Mouse (Mus musculus) embryonic facial prominence, embryonic 15.5 days (tissue): ENCODE results near the gene Gsto2. TPM values are rescaled to one million over a fixed set of nuclear protein-coding genes. Genes with fewer than 3 reads are reported as not detected.

Experiments used
- ATAC-seq: fragments of 200-750 bp; cut with Nextera tagmentation; 2 replicates; pipeline ENCODE4 v1.8.0; 2017; ENCODE audit warnings: low read depth, moderate TSS enrichment; ENCODE audit not compliant: insufficient number of reproducible peaks, low FRiP score, low TSS enrichment
- H3K27ac ChIP-seq: fragments of 300-500 bp; sonication (generic); replicated peaks from 2 replicates; pipeline ENCODE4 v1.5.1; 2015; ENCODE audit warnings: mild to moderate bottlenecking, inconsistent platforms
- H3K27me3 ChIP-seq: fragments of 300-500 bp; sonication (generic); 2 replicates; pipeline ENCODE4 v1.6.1; 2015; ENCODE audit warnings: inconsistent platforms
- H3K36me3 ChIP-seq: fragments of 300-500 bp; sonication (generic); 2 replicates; pipeline ENCODE4 v1.6.1; 2015; ENCODE audit warnings: mild to moderate bottlenecking, inconsistent platforms
- H3K4me1 ChIP-seq: fragments of 300-500 bp; sonication (generic); 2 replicates; pipeline ENCODE4 v1.6.1; 2015; ENCODE audit warnings: inconsistent platforms
- H3K4me2 ChIP-seq: fragments of 300-500 bp; sonication (generic); replicated peaks from 2 replicates; pipeline ENCODE4 v1.6.1; 2015; ENCODE audit warnings: mild to moderate bottlenecking, inconsistent platforms
- H3K4me3 ChIP-seq: fragments of 300-500 bp; sonication (generic); replicated peaks from 2 replicates; pipeline ENCODE4 v1.5.1; 2015; ENCODE audit warnings: mild to moderate bottlenecking, inconsistent platforms
- H3K9ac ChIP-seq: fragments of 300-500 bp; sonication (generic); 2 replicates; pipeline ENCODE4 v1.6.1; 2015; ENCODE audit warnings: inconsistent platforms
- H3K9me3 ChIP-seq: fragments of 300-500 bp; sonication (generic); replicated peaks from 2 replicates; pipeline ENCODE4 v1.6.1; 2016; ENCODE audit warnings: inconsistent platforms
- WGBS: fragments of 180-500 bp; shearing (Covaris S2); methylation state at CpG from one replicate; pipeline ENCODE4 v1.1.7; 2015; 5-methylcytosine and 5-hydroxymethylcytosine counted together
- polyA plus RNA-seq: library from polyadenylated mRNA; unstranded; fragments of >200 nt; fragmentation: Nextera tagmentation; extraction: Ambion mirVana; gene quantifications from 2 replicates; pipeline ENCODE4 v1.2.1, GENCODE M21; 2015

The Gsto2 gene
- polyA plus RNA-seq, 1 experiment from 2014 or later = 1.5 TPM

GRCm38 (mm10) chr19:47882882-47883254 lies 17.5 kb downstream of the Gsto2 start:
- Histone ChIP-seq H3K36me3 (no peaks in the 10 kb centered on the region), H3K4me2 (no peak overlapping the region), H3K4me3 (no peak overlapping the region), H3K9me3 (no peaks in the 10 kb centered on the region), H3K9ac (no peak overlapping the region), H3K27ac (no peak overlapping the region), H3K4me1 (0 out of 2 replicates have a peak, but pooled peaks cover 6% of the 10 kb centered on the region), H3K27me3 (no peaks in the 10 kb centered on the region; the same call in 1 of the 2 replicates)
- WGBS = 42% methylated on average over 9 of the region's 9 CpGs
- ATAC-seq = 0 out of 2 replicates have a peak, but pooled peaks have one; percentile 21

GRCm38 (mm10) chr19:47884296-47885085 lies 19.2 kb downstream of the Gsto2 start:
- H3K36me3 ChIP-seq = no peaks in the 10 kb centered on the region
- H3K27me3 ChIP-seq = no peaks in the 10 kb centered on the region; the same call in 1 of the 2 replicates
- no peak overlapping the region for H3K9ac ChIP-seq
- no peak overlapping the region for H3K4me2 ChIP-seq
- H3K4me1 ChIP-seq = 0 out of 2 replicates have a peak, but pooled peaks cover 6% of the 10 kb centered on the region
- 65% methylated on average over 13 of the region's 13 CpGs for WGBS
- no peak overlapping the region for H3K27ac ChIP-seq
- no peak for ATAC-seq
- H3K4me3 ChIP-seq = no peak overlapping the region
- no peaks in the 10 kb centered on the region for H3K9me3 ChIP-seq

GRCm38 (mm10) chr19:47885191-47885743 lies 19.9 kb downstream of the Gsto2 start:
- no peaks in the 10 kb centered on the region for H3K36me3 ChIP-seq
- 55% methylated on average over 7 of the region's 7 CpGs for WGBS
- H3K27ac ChIP-seq = no peak overlapping the region
- no peak overlapping the region for H3K4me2 ChIP-seq
- peaks cover 6% of the 10 kb centered on the region; the same call in 1 of the 2 replicates for H3K4me1 ChIP-seq
- H3K4me3 ChIP-seq = no peak overlapping the region
- ATAC-seq = no peak
- H3K27me3 ChIP-seq = no peaks in the 10 kb centered on the region; the same call in 1 of the 2 replicates
- H3K9me3 ChIP-seq = no peaks in the 10 kb centered on the region
- no peak overlapping the region for H3K9ac ChIP-seq

GRCm38 (mm10) chr19:47885886-47886285 lies 20.6 kb downstream of the Gsto2 start:
- Histone ChIP-seq H3K9ac (no peak overlapping the region), H3K4me1 (peaks cover 6% of the 10 kb centered on the region), H3K4me2 (no peak overlapping the region), H3K27ac (no peak overlapping the region), H3K36me3 (no peaks in the 10 kb centered on the region), H3K27me3 (no peaks in the 10 kb centered on the region; the same call in 1 of the 2 replicates), H3K9me3 (no peaks in the 10 kb centered on the region), H3K4me3 (no peak overlapping the region)
- WGBS = 78% methylated on average over 11 of the region's 11 CpGs
- no peak for ATAC-seq

- Histone ChIP-seq H3K27me3 (no peaks in the 10 kb centered on the region; the same call in 1 of the 2 replicates), H3K4me1 (peaks cover 13% of the 10 kb centered on the region), H3K27ac (no peak overlapping the region), H3K4me3 (no peak overlapping the region), H3K9me3 (no peaks in the 10 kb centered on the region), H3K36me3 (no peaks in the 10 kb centered on the region), H3K4me2 (no peak overlapping the region), H3K9ac (no peak overlapping the region)
- WGBS = 69% methylated on average over 7 of the region's 7 CpGs
- no peak for ATAC-seq
Measured at GRCm38 (mm10) chr19:47886617-47887016, 21.3 kb downstream of the Gsto2 start.

- no peaks in the 10 kb centered on the region; the same call in 1 of the 2 replicates for H3K27me3 ChIP-seq
- no peak overlapping the region for H3K9ac ChIP-seq
- no peak overlapping the region for H3K27ac ChIP-seq
- peaks cover 16% of the 10 kb centered on the region for H3K4me1 ChIP-seq
- no peaks in the 10 kb centered on the region for H3K36me3 ChIP-seq
- no peaks in the 10 kb centered on the region for H3K9me3 ChIP-seq
- ATAC-seq = no peak
- 78% methylated on average over 10 of the region's 10 CpGs for WGBS
- no peak overlapping the region for H3K4me2 ChIP-seq
- no peak overlapping the region for H3K4me3 ChIP-seq
Measured at GRCm38 (mm10) chr19:47887417-47887816, 22.1 kb downstream of the Gsto2 start.

- no peak for ATAC-seq
- WGBS = 90% methylated on average over 8 of the region's 8 CpGs
- peaks cover 11% of the 10 kb centered on the region for H3K4me1 ChIP-seq
Measured at GRCm38 (mm10) chr19:47888037-47888436, 22.7 kb downstream of the Gsto2 start.

GRCm38 (mm10) chr19:47890489-47891130 lies 25.3 kb downstream of the Gsto2 start:
- no peak overlapping the region for H3K4me3 ChIP-seq
- H3K27me3 ChIP-seq = no peaks in the 10 kb centered on the region; the same call in 1 of the 2 replicates
- no peak overlapping the region for H3K9ac ChIP-seq
- H3K4me1 ChIP-seq = peaks cover 11% of the 10 kb centered on the region
- H3K27ac ChIP-seq = no peak overlapping the region; the same call in 1 of the 2 replicates
- ATAC-seq = no peak
- 54% methylated on average over 10 of the region's 10 CpGs for WGBS
- H3K36me3 ChIP-seq = peaks cover 23% of the 10 kb centered on the region
- no peak overlapping the region for H3K4me2 ChIP-seq
- H3K9me3 ChIP-seq = no peaks in the 10 kb centered on the region

More at GRCm38 (mm10) chr19:47888037-47888436, 22.7 kb downstream of the Gsto2 start:
- Histone ChIP-seq H3K9ac (no peak overlapping the region), H3K27me3 (no peaks in the 10 kb centered on the region; the same call in 1 of the 2 replicates), H3K4me2 (no peak overlapping the region), H3K9me3 (no peaks in the 10 kb centered on the region), H3K36me3 (no peaks in the 10 kb centered on the region), H3K27ac (no peak overlapping the region), H3K4me3 (no peak overlapping the region)

GRCm38 (mm10) chr19:47891562-47892312 lies 26.4 kb downstream of the Gsto2 start:
- Histone ChIP-seq H3K4me2 (no peak overlapping the region), H3K36me3 (peaks cover 34% of the 10 kb centered on the region), H3K27me3 (no peaks in the 10 kb centered on the region; the same call in 1 of the 2 replicates), H3K9me3 (no peaks in the 10 kb centered on the region), H3K9ac (no peak overlapping the region), H3K4me3 (no peak overlapping the region), H3K4me1 (peaks cover 11% of the 10 kb centered on the region), H3K27ac (no peak overlapping the region)
- ATAC-seq = no peak
- 80% methylated on average over 11 of the region's 11 CpGs for WGBS

GRCm38 (mm10) chr19:47893092-47893491 lies 27.8 kb downstream of the Gsto2 start:
- H3K4me1 ChIP-seq = peaks cover 11% of the 10 kb centered on the region
- no peak overlapping the region for H3K4me3 ChIP-seq
- no peak overlapping the region for H3K9ac ChIP-seq
- WGBS = 90% methylated on average over 6 of the region's 6 CpGs
- H3K4me2 ChIP-seq = no peak overlapping the region
- no peak overlapping the region for H3K27ac ChIP-seq
- H3K9me3 ChIP-seq = no peaks in the 10 kb centered on the region
- H3K27me3 ChIP-seq = no peaks in the 10 kb centered on the region
- H3K36me3 ChIP-seq = peaks cover 46% of the 10 kb centered on the region
- no peak for ATAC-seq
